Mouse (Mus musculus): ENCODE measurements around the gene Astn2.

DNA sequence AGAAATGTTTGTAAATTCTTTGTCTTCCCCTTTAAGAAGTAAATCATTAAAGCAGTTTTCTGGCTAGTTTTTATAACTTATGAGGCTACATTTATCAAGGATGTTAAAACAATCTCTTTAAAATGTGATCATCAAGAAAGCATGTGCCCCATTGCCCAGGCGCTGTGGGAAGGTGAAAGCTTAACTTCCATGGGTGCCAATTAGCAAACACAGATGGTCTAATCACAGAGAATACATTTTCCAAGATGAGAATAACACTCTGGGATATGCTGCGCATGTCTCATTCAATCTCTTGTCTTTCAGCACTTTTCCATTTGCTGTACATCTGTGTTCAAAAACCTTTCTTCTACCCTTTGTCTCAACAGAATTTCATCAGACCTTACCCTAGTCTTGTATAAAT is 688.3 kb downstream of the Astn2 start:
- TF ChIP-seq CTCF (IDR thresholded peaks at IDR 0.05; ENCODE audit: control insufficient read depth, insufficient read depth, low read length) (no peak), POLR2A (IDR thresholded peaks at IDR 0.05; ENCODE audit: borderline replicate concordance, control insufficient read depth, low read depth, low read length) (no peak)

All from bone marrow, adult 2 months (tissue).